In genomic region chr7:68221677-68222230, GRCm38 (mm10) we compare ENCODE assay signal across 13 mouse cellular contexts. TPM values are rescaled to one million over a fixed set of nuclear protein-coding genes. Genes with fewer than 3 reads are reported as not detected.
DNase-seq lines count a peak whose midpoint lies in the region; TF ChIP-seq lines count a peak whose summit lies in the region.
"Had no signal": no experiment of that assay in that cellular context is flagged by ENCODE, and none has a peak within 500 bp of the region (broad histone marks: within the 10 kb centered on the region; RNA-seq: fewer than 3 reads in every experiment).

No protein-coding gene starts in this region.

- 36% methylated on average over 9 of the region's 9 CpGs for whole genome bisulfite sequencing in heart, adult 2 months

- H3K27me3 ChIP-seq in heart, adult 2 months (ENCODE audit: control insufficient read depth, insufficient read depth, low read length): no peaks in the 10 kb centered on the region
- no peaks in the 10 kb centered on the region for H3K27me3 ChIP-seq in myocyte (ENCODE audit: control insufficient read depth, insufficient read depth, insufficient read length)
- H3K27me3 ChIP-seq: CH12.LX; liver, embryonic 15.5 days had no signal

- no peak for TF ChIP-seq EP300 in heart, adult 2 months (IDR thresholded peaks at IDR 0.05; ENCODE audit: insufficient read depth, low read depth, low read length)

- intact Hi-C loops in heart, adult 2 months (cut with DNase I): loop anchor here (5.0 kb wide), 1 partner anchor 66 kb away; no protein-coding TSS in a partner anchor
- intact Hi-C loops in heart, postnatal 14 days (cut with DNase I): loop anchor here (5.0 kb wide), 2 partner anchors 41 to 81 kb away; partner anchors contain the start of gene Pgpep1l

- H3K4me2 ChIP-seq in myocyte (ENCODE audit: low read depth): no peak overlapping the region
- H3K4me2 ChIP-seq: liver, embryonic 15.5 days had no signal

- peak overlapping the region; percentile 58 for H3K27ac ChIP-seq in heart, adult 2 months
- peak overlapping the region; percentile 60 for H3K27ac ChIP-seq in layer of hippocampus, adult 2 months
- H3K27ac ChIP-seq: liver, embryonic 15.5 days; macrophage had no signal

- no peak overlapping the region for H3K4me3 ChIP-seq in heart, adult 2 months
- H3K4me3 ChIP-seq in layer of hippocampus, adult 2 months: no peak overlapping the region
- no peak overlapping the region for H3K4me3 ChIP-seq in myocyte
- H3K4me3 ChIP-seq: liver, embryonic 15.5 days had no signal

- TF ChIP-seq CTCF in heart, adult 2 months (IDR thresholded peaks at IDR 0.05): no peak
- no peak for TF ChIP-seq CTCF in layer of hippocampus, adult 2 months (conservative IDR thresholded peaks at IDR 0.05)

- H3ac ChIP-seq in myocyte (ENCODE audit: control insufficient read depth, insufficient read length): no peak overlapping the region

- no peaks in the 10 kb centered on the region for H3K79me2 ChIP-seq in heart, adult 2 months (replicated peaks; ENCODE audit: control insufficient read depth, insufficient read depth, low read length)
- no peaks in the 10 kb centered on the region for H3K79me2 ChIP-seq in myocyte (ENCODE audit: control insufficient read depth, insufficient read depth)

- no peaks in the 10 kb centered on the region for H3K36me3 ChIP-seq in heart, adult 2 months (ENCODE audit: control insufficient read depth, insufficient read depth, low read length)
- H3K36me3 ChIP-seq in myocyte (ENCODE audit: control insufficient read depth, insufficient read depth): peaks cover 13% of the 10 kb centered on the region

- H3K9ac ChIP-seq in heart, adult 2 months (ENCODE audit: low read depth, low read length): no peak overlapping the region
- H3K9ac ChIP-seq: liver, embryonic 15.5 days had no signal

- peaks cover 11% of the 10 kb centered on the region for H3K4me1 ChIP-seq in heart, adult 2 months (ENCODE audit: control insufficient read depth, insufficient read depth, low read length)
- H3K4me1 ChIP-seq: liver, embryonic 15.5 days had no signal

- TF ChIP-seq POLR2A in heart, adult 2 months (IDR thresholded peaks at IDR 0.05; ENCODE audit: insufficient read depth, low read depth, low read length): no peak
- no peak for TF ChIP-seq POLR2A in myocyte (IDR thresholded peaks at IDR 0.05; ENCODE audit: insufficient read length, low read depth)

- peak; percentile 23 to 38 for DNase-seq in heart, adult 2 months
- DNase-seq in heart, postnatal 14 days: no peak
- peak; percentile 23 to 52 for DNase-seq in layer of hippocampus, adult 2 months (ENCODE audit: low spot score in 2 of 2)
- no peak for DNase-seq in layer of hippocampus, postnatal 25 days (ENCODE audit: extremely low spot score in 1 of 2, low spot score in 1 of 2)
- DNase-seq in layer of hippocampus, adult 8-10 months (ENCODE audit: low spot score in 2 of 2): peak; percentile 42 to 45
- DNase-seq in cerebellum, postnatal 36 days: no peak
- DNase-seq: adrenal gland, postnatal 25 days; cerebellum, adult 2 months; thymus, postnatal 4 days had no signal

TF ChIP-seq in myocyte, 11 proteins besides CTCF, POLR2A, EP300 and RAD21:
- TF ChIP-seq MYOD1 (IDR thresholded peaks at IDR 0.05; ENCODE audit: control insufficient read depth in 1 of 3, insufficient read length in 2 of 3, low read depth in 2 of 3) (no peak), TCF12 (IDR thresholded peaks at IDR 0.05; ENCODE audit: insufficient read depth, poor library complexity, severe bottlenecking) (peak; percentile 42)

RNA-seq across cellular contexts. Expression of gene Pgpep1l, which starts 42.3 kb away (rescaled TPM):
- total RNA-seq in heart, adult 2 months (2021): not detected
- 0.12 TPM in 1 of 2 replicates, not detected in the other for polyA plus RNA-seq in heart, adult 2 months (2012; rRNA removed)
- under 1 TPM in 1 of 2 experiments, not detected in 1; 0.39 TPM for total RNA-seq in heart, postnatal 14 days (2021)
- total RNA-seq in layer of hippocampus, adult 2 months (2021): 1 to 10 TPM; 3.2 to 3.6 TPM
- total RNA-seq in layer of hippocampus, postnatal 25 days (2021): 1 to 10 TPM; 2.4 to 3.3 TPM
- 1 to 10 TPM; 2.7 to 5.4 (median 3.6) TPM for total RNA-seq in layer of hippocampus, adult 8-10 months (2022)
- 0.22 TPM for polyA plus RNA-seq in myocyte (2012; fragmentation: generic; extraction: Trizol)
- total RNA-seq: adrenal gland, postnatal 25 days; CH12.LX had no signal
- polyA plus RNA-seq: liver, embryonic 15.5 days had no signal

RNA-seq across cellular contexts. Expression of gene Fam169b, which starts 51.9 kb away (rescaled TPM):
- under 1 TPM in 1 of 2 experiments, not detected in 1; 0.16 TPM for total RNA-seq in heart, adult 2 months (2021)
- 0.29 and 0.61 TPM in 2 replicates for polyA plus RNA-seq in heart, adult 2 months (2012; rRNA removed)
- 1 to 10 TPM in 1 of 2 experiments, under 1 TPM in 1; 0.38 to 1.2 TPM for total RNA-seq in heart, postnatal 14 days (2021)
- 1 to 10 TPM in 1 of 2 experiments, under 1 TPM in 1; 0.64 to 1.1 TPM for total RNA-seq in layer of hippocampus, adult 2 months (2021)
- under 1 TPM; 0.37 to 0.47 TPM for total RNA-seq in layer of hippocampus, postnatal 25 days (2021)
- 1 to 10 TPM in 2 of 4 experiments, under 1 TPM in 2; 0.36 to 1.3 (median 0.81) TPM for total RNA-seq in layer of hippocampus, adult 8-10 months (2022)
- 0.79 TPM for polyA plus RNA-seq in myocyte (2012; fragmentation: generic; extraction: Trizol)
- total RNA-seq: adrenal gland, postnatal 25 days had no signal

Comparison
In these comparisons a context has a peak if more than half of its experiments do, and no peak if none do; other contexts are left out.
1. DNase-seq: peak in heart, adult 2 months (2 of 2), layer of hippocampus, adult 2 months (2 of 2) and layer of hippocampus, adult 8-10 months (2 of 2); none in heart, postnatal 14 days (0 of 2), layer of hippocampus, postnatal 25 days (0 of 2) and cerebellum, postnatal 36 days (0 of 2).